Mouse (Mus musculus): ENCODE data around the gene Ryr3. TPM values are rescaled to one million over a fixed set of nuclear protein-coding genes. Genes with fewer than 3 reads are reported as not detected.

Gene Ryr3
- polyA plus RNA-seq, 2 experiments: under 0.01 TPM; not detected in 1

- H3K27me3 ChIP-seq (ENCODE audit: control insufficient read depth, insufficient read depth, low read length): no peaks in the 10 kb centered on the region
- no peaks in the 10 kb centered on the region; a peak in 1 of 4 replicates for H3K4me1 ChIP-seq (replicated peaks; ENCODE audit: control insufficient read depth in 2 of 2, insufficient read depth in 2 of 2, low read length in 1 of 2)
- ATAC-seq (ENCODE audit: insufficient read depth): no peak
- H3K9me3 ChIP-seq (ENCODE audit: control insufficient read depth, low read length): no peaks in the 10 kb centered on the region
- H3K9ac ChIP-seq (replicated peaks): no peak overlapping the region
- 44% methylated on average over 5 of the region's 5 CpGs for WGBS (ENCODE audit: insufficient replicate concordance)
- H3K27ac ChIP-seq: no peak overlapping the region
- DNase-seq (ENCODE audit: low read depth in 3 of 3, low spot score in 3 of 3): no peak
- no peak overlapping the region for H3K4me2 ChIP-seq (ENCODE audit: low read depth)
- no peak overlapping the region for H3K4me3 ChIP-seq (ENCODE audit: insufficient read depth in 1 of 2, low read depth in 2 of 2, low read length in 2 of 2)
- no peaks in the 10 kb centered on the region for H3K36me3 ChIP-seq (replicated peaks; ENCODE audit: control insufficient read depth, insufficient read depth, low read depth)
- TF ChIP-seq EP300 (IDR thresholded peaks at IDR 0.05; ENCODE audit: low read depth) (no peak), CTCF (IDR thresholded peaks at IDR 0.05; ENCODE audit: low read depth) (no peak)
Measured at GRCm38 (mm10) chr2:112681817-112682216, 535.1 kb downstream of the Ryr3 start.

DNA sequence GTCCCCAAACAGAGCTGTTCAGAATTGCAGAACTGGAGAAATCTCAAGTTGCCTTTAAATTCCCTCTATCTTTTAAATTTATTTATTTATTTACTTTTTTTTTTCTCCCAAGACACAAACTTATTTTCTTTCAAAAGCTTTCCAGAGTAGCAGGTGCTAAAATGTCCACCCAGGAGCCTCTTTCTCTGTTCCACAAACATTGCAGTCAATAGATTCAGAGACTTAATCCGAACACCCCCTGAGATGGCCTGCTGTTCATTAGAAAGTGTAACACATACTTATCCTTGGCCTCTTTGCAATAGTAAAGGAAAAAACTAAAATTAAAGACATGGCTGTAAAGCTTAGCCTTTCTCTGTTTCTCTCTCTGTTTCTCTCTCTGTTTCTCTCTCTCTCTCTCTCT is 539.6 kb downstream of the Ryr3 start:
- Histone ChIP-seq H3K4me1 (replicated peaks; ENCODE audit: control insufficient read depth in 2 of 2, insufficient read depth in 2 of 2, low read length in 1 of 2) (no peaks in the 10 kb centered on the region; a peak in 1 of 4 replicates), H3K36me3 (replicated peaks; ENCODE audit: control insufficient read depth, insufficient read depth, low read depth) (no peaks in the 10 kb centered on the region), H3K4me3 (ENCODE audit: insufficient read depth in 1 of 2, low read depth in 2 of 2, low read length in 2 of 2) (no peak overlapping the region), H3K27ac (no peak overlapping the region), H3K9ac (replicated peaks) (no peak overlapping the region), H3K9me3 (ENCODE audit: control insufficient read depth, low read length) (no peaks in the 10 kb centered on the region), H3K27me3 (ENCODE audit: control insufficient read depth, insufficient read depth, low read length) (no peaks in the 10 kb centered on the region), H3K4me2 (ENCODE audit: low read depth) (no peak overlapping the region)
- WGBS (ENCODE audit: insufficient replicate concordance): 55% methylated on average over 1 of the region's 1 CpGs
- DNase-seq (ENCODE audit: low read depth in 3 of 3, low spot score in 3 of 3): no peak
- TF ChIP-seq CTCF (IDR thresholded peaks at IDR 0.05; ENCODE audit: low read depth): no peak
- no peak for TF ChIP-seq EP300 (IDR thresholded peaks at IDR 0.05; ENCODE audit: low read depth)
- ATAC-seq (ENCODE audit: insufficient read depth): no peak

GRCm38 (mm10) chr2:112676721-112677120 is 540.2 kb downstream of the Ryr3 start:
- TF ChIP-seq EP300 (IDR thresholded peaks at IDR 0.05; ENCODE audit: low read depth): no peak
- no peak for TF ChIP-seq CTCF (IDR thresholded peaks at IDR 0.05; ENCODE audit: low read depth)
- no peaks in the 10 kb centered on the region for H3K36me3 ChIP-seq (replicated peaks; ENCODE audit: control insufficient read depth, insufficient read depth, low read depth)
- H3K27me3 ChIP-seq (ENCODE audit: control insufficient read depth, insufficient read depth, low read length): no peaks in the 10 kb centered on the region
- H3K4me2 ChIP-seq (ENCODE audit: low read depth): no peak overlapping the region
- WGBS (ENCODE audit: insufficient replicate concordance): 6% methylated on average over 1 of the region's 1 CpGs
- no peak overlapping the region for H3K9ac ChIP-seq (replicated peaks)
- no peak overlapping the region for H3K4me3 ChIP-seq (ENCODE audit: insufficient read depth in 1 of 2, low read depth in 2 of 2, low read length in 2 of 2)
- H3K4me1 ChIP-seq (replicated peaks; ENCODE audit: control insufficient read depth in 2 of 2, insufficient read depth in 2 of 2, low read length in 1 of 2): no peaks in the 10 kb centered on the region; a peak in 1 of 4 replicates
- DNase-seq (ENCODE audit: low read depth in 3 of 3, low spot score in 3 of 3): no peak
- no peak overlapping the region for H3K27ac ChIP-seq
- H3K9me3 ChIP-seq (ENCODE audit: control insufficient read depth, low read length): no peaks in the 10 kb centered on the region
- ATAC-seq (ENCODE audit: insufficient read depth): no peak

DNA sequence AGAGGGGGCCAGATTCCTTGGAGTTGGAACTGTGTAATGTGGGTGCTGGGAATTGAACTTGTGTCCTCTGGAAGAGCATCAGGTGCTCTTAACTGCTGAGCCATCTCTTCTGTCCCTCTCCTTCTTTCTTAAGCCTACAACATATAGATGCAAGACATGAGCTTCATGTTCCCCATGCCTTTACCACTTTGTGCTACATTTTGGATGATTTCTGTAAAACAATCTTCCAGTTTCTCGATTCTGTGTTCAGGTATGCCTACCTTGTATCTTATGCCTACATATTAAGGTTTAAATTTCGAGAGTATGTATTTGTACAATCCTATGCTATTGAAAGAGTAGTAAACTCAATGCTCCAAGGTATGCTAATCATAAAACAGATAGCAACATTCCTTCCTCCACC is 540.7 kb downstream of the Ryr3 start:
- TF ChIP-seq EP300 (IDR thresholded peaks at IDR 0.05; ENCODE audit: low read depth): no peak
- TF ChIP-seq CTCF (IDR thresholded peaks at IDR 0.05; ENCODE audit: low read depth): no peak
- Histone ChIP-seq H3K4me1 (replicated peaks; ENCODE audit: control insufficient read depth in 2 of 2, insufficient read depth in 2 of 2, low read length in 1 of 2) (no peaks in the 10 kb centered on the region; a peak in 1 of 4 replicates), H3K9ac (replicated peaks) (no peak overlapping the region), H3K9me3 (ENCODE audit: control insufficient read depth, low read length) (no peaks in the 10 kb centered on the region), H3K27ac (no peak overlapping the region), H3K4me2 (ENCODE audit: low read depth) (no peak overlapping the region), H3K36me3 (replicated peaks; ENCODE audit: control insufficient read depth, insufficient read depth, low read depth) (no peaks in the 10 kb centered on the region), H3K4me3 (ENCODE audit: insufficient read depth in 1 of 2, low read depth in 2 of 2, low read length in 2 of 2) (no peak overlapping the region), H3K27me3 (ENCODE audit: control insufficient read depth, insufficient read depth, low read length) (no peaks in the 10 kb centered on the region)
- 48% methylated on average over 2 of the region's 2 CpGs for WGBS (ENCODE audit: insufficient replicate concordance)
- DNase-seq (ENCODE audit: low read depth in 3 of 3, low spot score in 3 of 3) (no peak), ATAC-seq (ENCODE audit: insufficient read depth) (no peak)

DNA sequence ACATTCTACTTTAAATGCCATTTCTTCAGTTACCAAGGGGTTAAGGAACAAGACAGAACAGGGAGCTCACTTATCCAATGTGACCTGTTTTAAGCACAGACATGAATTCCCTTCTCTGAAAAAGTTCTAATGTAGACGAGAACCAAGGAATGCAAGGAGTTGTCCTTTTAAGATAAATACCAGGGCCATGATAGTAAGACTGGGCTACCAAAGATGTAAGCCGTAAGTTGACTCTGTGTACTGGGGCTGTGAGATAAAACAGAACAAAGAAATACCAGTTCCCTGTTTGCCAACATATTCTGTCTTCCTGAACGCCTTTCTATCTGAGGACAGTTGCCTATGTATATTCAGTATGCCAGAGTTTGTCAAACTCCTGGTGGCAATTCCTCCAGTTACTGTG is 547.4 kb downstream of the Ryr3 start:
- ATAC-seq (ENCODE audit: insufficient read depth): no peak
- Histone ChIP-seq H3K36me3 (replicated peaks; ENCODE audit: control insufficient read depth, insufficient read depth, low read depth) (no peaks in the 10 kb centered on the region), H3K9ac (replicated peaks) (no peak overlapping the region), H3K27ac (no peak overlapping the region), H3K4me2 (ENCODE audit: low read depth) (no peak overlapping the region), H3K4me1 (replicated peaks; ENCODE audit: control insufficient read depth in 2 of 2, insufficient read depth in 2 of 2, low read length in 1 of 2) (no peaks in the 10 kb centered on the region), H3K9me3 (ENCODE audit: control insufficient read depth, low read length) (no peaks in the 10 kb centered on the region), H3K4me3 (ENCODE audit: insufficient read depth in 1 of 2, low read depth in 2 of 2, low read length in 2 of 2) (no peak overlapping the region), H3K27me3 (ENCODE audit: control insufficient read depth, insufficient read depth, low read length) (no peaks in the 10 kb centered on the region)
- WGBS (ENCODE audit: insufficient replicate concordance): 35% methylated on average over 3 of the region's 3 CpGs
- TF ChIP-seq EP300 (IDR thresholded peaks at IDR 0.05; ENCODE audit: low read depth) (no peak), CTCF (IDR thresholded peaks at IDR 0.05; ENCODE audit: low read depth) (no peak)
- no peak for DNase-seq (ENCODE audit: low read depth in 3 of 3, low spot score in 3 of 3)
